Mouse (Mus musculus) lung, embryonic 14.5 days (tissue): ENCODE measurements at regions not wholly inside any gene's neighbourhood (a gene's known extent, or its start where the extent isn't known, plus 50 kb on each side); places are given as distances from the start of the nearest gene placed in this dataset.

Experiments
- ATAC-seq: fragments of 200-750 bp; cut with Nextera tagmentation; 2 replicates; pipeline ENCODE4 v1.8.0; 2017; ENCODE audit warnings: mild to moderate bottlenecking, moderate TSS enrichment, moderate library complexity; ENCODE audit not compliant: insufficient read depth
- DNase-seq: peaks from one replicate; pipeline ENCODE4 v3.0.0-alpha.2; 2015
- H3K27ac ChIP-seq: fragments of 300-500 bp; sonication (generic); 2 replicates; pipeline ENCODE4 v1.5.1; 2014; ENCODE audit warnings: low read depth, mild to moderate bottlenecking, moderate library complexity
- H3K27me3 ChIP-seq: fragments of 300-500 bp; sonication (generic); 2 replicates; pipeline ENCODE4 v1.6.1; 2014; ENCODE audit warnings: low read length, control low read depth; ENCODE audit not compliant: insufficient read depth
- H3K36me3 ChIP-seq: fragments of 300-500 bp; sonication (generic); 2 replicates; pipeline ENCODE4 v1.6.1; 2014; ENCODE audit warnings: control low read depth; ENCODE audit not compliant: insufficient read depth
- H3K4me1 ChIP-seq: fragments of 300-500 bp; sonication (generic); 2 replicates; pipeline ENCODE4 v1.6.1; 2014; ENCODE audit warnings: antibody characterized with exemption, control low read depth; ENCODE audit not compliant: insufficient read depth
- H3K4me2 ChIP-seq: fragments of 300-500 bp; sonication (generic); 2 replicates; pipeline ENCODE4 v1.6.1; 2014; ENCODE audit warnings: mild to moderate bottlenecking
- H3K4me3 ChIP-seq: fragments of 300-500 bp; sonication (generic); 2 replicates; pipeline ENCODE4 v1.5.1; 2014; ENCODE audit warnings: low read depth, low read length
- H3K9ac ChIP-seq: fragments of 300-500 bp; sonication (generic); 2 replicates; pipeline ENCODE4 v1.6.1; 2014
- H3K9me3 ChIP-seq: fragments of 300-500 bp; sonication (generic); 2 replicates; pipeline ENCODE4 v1.6.1; 2016; ENCODE audit warnings: low read depth, low read length, control low read depth
- CTCF ChIP-seq: IDR thresholded peaks from 2 replicates; pipeline ENCODE4 v1.5.1; 2016; ENCODE audit warnings: antibody characterized with exemption, low read depth
- WGBS: fragments of 180-500 bp; shearing (Covaris S2); extraction: QIAGEN DNeasy Blood & Tissue Kit; methylation state at CpG from one replicate; pipeline ENCODE4 v1.1.7; 2014; 5-methylcytosine and 5-hydroxymethylcytosine counted together

DNA sequence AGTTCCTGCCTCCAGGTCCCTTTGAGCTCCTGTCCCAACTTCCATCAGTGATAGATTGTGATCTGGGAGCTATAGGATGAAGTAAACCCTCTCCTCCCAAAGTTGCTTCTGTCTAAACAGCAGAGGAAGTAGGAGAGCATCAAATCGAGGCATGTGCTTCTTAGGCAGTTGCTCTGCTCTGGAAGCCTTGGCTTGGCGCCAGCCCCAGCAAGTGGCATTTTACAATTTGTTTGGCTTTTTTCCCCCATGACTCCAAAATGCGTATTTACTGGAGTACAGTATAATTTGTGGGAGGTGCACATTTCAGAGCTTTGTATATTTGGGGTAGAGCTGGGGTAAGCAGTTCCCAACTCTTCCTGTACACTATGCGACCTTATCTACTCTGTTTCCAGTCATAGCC is 88.2 kb upstream of the Sorcs3 start:
- no peak for TF ChIP-seq CTCF
- Histone ChIP-seq H3K4me3 (no peak overlapping the region), H3K9ac (no peak overlapping the region), H3K27ac (no peak overlapping the region), H3K4me1 (no peaks in the 10 kb centered on the region), H3K36me3 (no peaks in the 10 kb centered on the region), H3K9me3 (no peaks in the 10 kb centered on the region), H3K27me3 (no peaks in the 10 kb centered on the region), H3K4me2 (no peak overlapping the region)
- 54% methylated on average over 4 of the region's 4 CpGs for WGBS
- no peak for ATAC-seq
- peak; percentile 41 for DNase-seq

DNA sequence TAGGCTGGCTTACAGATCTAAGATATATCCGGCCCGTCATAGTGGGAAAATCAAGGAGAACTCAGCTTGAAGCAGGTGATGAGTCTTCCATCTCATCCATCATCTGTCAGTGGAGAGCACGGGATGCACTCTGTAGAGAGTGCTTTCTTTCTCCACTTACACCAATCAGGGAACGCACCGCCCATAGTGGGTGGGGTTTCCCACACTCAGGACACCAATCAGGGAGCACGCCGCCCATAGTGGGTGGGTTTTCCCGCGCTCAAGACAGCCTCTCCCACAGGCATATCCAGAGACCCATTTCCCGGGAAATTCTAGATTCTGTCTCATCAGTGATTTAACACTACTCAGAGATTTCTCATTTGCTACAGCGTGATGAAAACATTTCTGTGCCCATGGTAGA is 83.5 kb upstream of the Sorcs3 start:
- H3K27ac ChIP-seq: no peak overlapping the region
- H3K9me3 ChIP-seq: no peaks in the 10 kb centered on the region
- ATAC-seq: no peak
- H3K4me3 ChIP-seq: no peak overlapping the region
- TF ChIP-seq CTCF: no peak
- H3K36me3 ChIP-seq: no peaks in the 10 kb centered on the region
- no peak for DNase-seq
- H3K9ac ChIP-seq: no peak overlapping the region
- H3K27me3 ChIP-seq: no peaks in the 10 kb centered on the region
- H3K4me2 ChIP-seq: no peak overlapping the region
- 81% methylated on average over 11 of the region's 11 CpGs for WGBS
- H3K4me1 ChIP-seq: no peaks in the 10 kb centered on the region

DNA sequence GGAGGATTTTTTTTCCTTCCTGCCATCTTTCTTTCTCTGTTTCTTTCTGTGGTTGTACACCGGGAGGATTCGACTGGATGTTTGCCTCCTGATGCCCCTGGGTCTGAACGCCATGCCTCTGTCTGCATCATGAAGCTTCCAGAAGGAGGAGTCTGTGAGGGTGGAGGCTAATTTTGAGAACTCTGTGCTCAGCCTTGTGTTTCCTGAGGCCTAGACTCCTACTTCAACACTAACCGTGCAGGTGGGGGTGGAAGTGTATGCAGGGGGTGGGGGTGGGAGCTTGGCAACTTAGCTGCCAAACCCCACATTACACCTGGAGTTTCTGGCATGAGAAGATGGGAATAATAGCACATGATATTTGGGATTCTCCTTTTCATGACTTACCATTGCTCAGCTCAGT is 82.0 kb upstream of the Sorcs3 start:
- TF ChIP-seq CTCF: no peak
- Histone ChIP-seq H3K36me3 (no peaks in the 10 kb centered on the region), H3K27ac (no peak overlapping the region), H3K9me3 (no peaks in the 10 kb centered on the region), H3K4me3 (no peak overlapping the region), H3K27me3 (no peaks in the 10 kb centered on the region), H3K4me1 (no peaks in the 10 kb centered on the region), H3K4me2 (no peak overlapping the region), H3K9ac (no peak overlapping the region)
- 76% methylated on average over 4 of the region's 4 CpGs for WGBS
- DNase-seq (no peak), ATAC-seq (no peak)

DNA sequence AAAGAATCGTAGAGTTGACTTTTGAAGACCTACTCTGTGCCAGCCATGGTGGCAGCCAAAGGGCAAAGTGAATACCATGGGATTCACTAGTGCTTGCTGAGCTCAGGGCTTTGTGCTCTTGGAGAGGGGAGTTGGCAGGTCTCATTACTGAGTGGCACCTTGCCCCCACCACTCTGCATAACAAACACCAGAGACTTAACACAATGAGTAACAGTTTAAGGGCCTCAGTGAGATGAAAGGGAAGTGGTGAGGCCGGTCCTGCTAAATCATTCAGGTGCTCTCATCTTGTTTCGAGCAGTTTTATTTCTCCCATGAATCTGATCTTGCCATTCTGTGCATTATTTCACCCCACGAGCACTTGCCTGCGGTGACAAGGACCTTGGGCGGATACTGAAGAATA is 80.1 kb upstream of the Sorcs3 start:
- Histone ChIP-seq H3K9ac (no peak overlapping the region), H3K9me3 (no peaks in the 10 kb centered on the region), H3K4me3 (no peak overlapping the region), H3K27ac (no peak overlapping the region), H3K36me3 (no peaks in the 10 kb centered on the region), H3K27me3 (no peaks in the 10 kb centered on the region), H3K4me1 (no peaks in the 10 kb centered on the region), H3K4me2 (no peak overlapping the region)
- ATAC-seq (no peak), DNase-seq (no peak)
- 75% methylated on average over 6 of the region's 6 CpGs for WGBS
- TF ChIP-seq CTCF: no peak

DNA sequence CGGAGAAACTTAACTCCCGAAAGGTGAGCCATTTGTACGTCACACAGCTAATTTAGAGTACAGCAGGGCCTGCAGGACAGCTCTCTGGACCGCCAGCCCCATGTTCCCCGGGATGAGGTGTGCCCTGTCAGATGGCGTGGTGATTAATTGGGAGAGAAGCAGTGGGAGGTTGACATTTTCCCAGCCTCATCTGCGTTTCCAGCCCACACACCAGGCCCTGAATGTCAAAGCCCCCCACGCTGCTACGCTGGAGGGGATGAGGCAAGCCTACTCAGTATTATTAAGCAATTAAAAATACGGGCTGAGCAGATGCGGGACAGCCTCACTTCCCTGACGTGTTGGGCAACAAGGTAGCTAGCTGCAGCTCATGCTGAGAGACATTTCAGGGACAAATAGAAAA is 77.7 kb upstream of the Sorcs3 start:
- WGBS: 26% methylated on average over 12 of the region's 12 CpGs
- H3K9me3 ChIP-seq: no peaks in the 10 kb centered on the region
- no peaks in the 10 kb centered on the region for H3K4me1 ChIP-seq
- no peak overlapping the region for H3K4me3 ChIP-seq
- no peaks in the 10 kb centered on the region for H3K27me3 ChIP-seq
- H3K36me3 ChIP-seq: no peaks in the 10 kb centered on the region
- no peak for DNase-seq
- no peak overlapping the region for H3K27ac ChIP-seq
- H3K4me2 ChIP-seq: no peak overlapping the region
- ATAC-seq: no peak
- TF ChIP-seq CTCF: no peak
- no peak overlapping the region for H3K9ac ChIP-seq

DNA sequence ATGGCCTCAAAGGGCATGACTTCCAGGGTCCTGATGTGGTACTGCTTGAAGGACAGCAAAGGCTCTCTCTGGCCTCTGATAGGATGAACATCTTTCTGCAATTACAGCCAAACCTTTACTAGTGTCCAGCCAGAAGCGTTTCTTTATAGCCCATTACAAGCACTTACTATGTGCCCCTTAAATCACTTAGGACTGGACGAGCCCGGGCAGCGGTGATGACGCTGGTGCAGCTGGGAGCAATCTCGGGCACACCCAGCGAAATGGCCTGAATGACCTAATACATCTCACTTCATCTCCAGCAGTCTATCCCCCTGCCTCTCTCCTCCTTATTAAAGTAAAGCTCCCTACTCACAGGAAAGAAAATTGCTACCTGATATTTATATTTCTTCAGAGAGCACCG is 69.6 kb upstream of the Sorcs3 start:
- no peak for TF ChIP-seq CTCF
- 50% methylated on average over 8 of the region's 8 CpGs for WGBS

DNA sequence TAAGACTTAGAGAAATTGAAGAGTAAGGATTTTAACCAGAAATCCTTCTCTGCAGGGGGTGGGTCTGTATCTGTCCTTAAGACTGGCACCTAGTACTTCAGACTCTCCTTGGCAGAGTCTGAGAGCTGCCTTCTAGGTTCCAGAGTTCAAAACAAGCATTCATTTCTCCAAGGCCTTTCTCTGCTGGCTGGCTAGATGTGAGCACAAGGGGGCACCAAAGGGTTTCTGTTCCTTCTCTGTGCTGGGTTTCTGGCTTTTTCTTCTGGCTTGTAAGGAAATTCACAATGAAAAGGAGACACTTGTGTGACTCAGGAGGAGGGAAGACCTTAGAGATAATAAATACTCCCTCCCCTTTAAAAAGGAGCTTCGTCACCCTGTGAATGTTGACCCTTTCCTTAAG is 61.7 kb upstream of the Sorcs3 start:
- peak; percentile 75 for DNase-seq
- Histone ChIP-seq H3K27ac (no peak overlapping the region), H3K4me1 (no peaks in the 10 kb centered on the region), H3K27me3 (no peaks in the 10 kb centered on the region), H3K4me3 (no peak overlapping the region), H3K36me3 (no peaks in the 10 kb centered on the region), H3K4me2 (no peak overlapping the region), H3K9ac (no peak overlapping the region), H3K9me3 (no peaks in the 10 kb centered on the region)
- ATAC-seq: no peak
- 27% methylated on average over 1 of the region's 1 CpGs for WGBS
- peak; percentile 66 for TF ChIP-seq CTCF

More for the DNA sequence above, 69.6 kb upstream of the Sorcs3 start:
- H3K36me3 ChIP-seq: no peaks in the 10 kb centered on the region
- H3K4me1 ChIP-seq: no peaks in the 10 kb centered on the region
- H3K4me3 ChIP-seq: no peak overlapping the region
- H3K9ac ChIP-seq: no peak overlapping the region
- no peak for ATAC-seq
- H3K27ac ChIP-seq: no peak overlapping the region
- no peaks in the 10 kb centered on the region for H3K27me3 ChIP-seq
- no peak for DNase-seq
- no peak overlapping the region for H3K4me2 ChIP-seq
- no peaks in the 10 kb centered on the region for H3K9me3 ChIP-seq
